Mouse (Mus musculus): ENCODE data around the gene Efcab9. TPM values are rescaled to one million over a fixed set of nuclear protein-coding genes. Genes with fewer than 3 reads are reported as not detected.

The Efcab9 gene
- total and polyA plus RNA-seq, 3 experiments, result 0.25 to 1.5 TPM; not detected in 1

DNA sequence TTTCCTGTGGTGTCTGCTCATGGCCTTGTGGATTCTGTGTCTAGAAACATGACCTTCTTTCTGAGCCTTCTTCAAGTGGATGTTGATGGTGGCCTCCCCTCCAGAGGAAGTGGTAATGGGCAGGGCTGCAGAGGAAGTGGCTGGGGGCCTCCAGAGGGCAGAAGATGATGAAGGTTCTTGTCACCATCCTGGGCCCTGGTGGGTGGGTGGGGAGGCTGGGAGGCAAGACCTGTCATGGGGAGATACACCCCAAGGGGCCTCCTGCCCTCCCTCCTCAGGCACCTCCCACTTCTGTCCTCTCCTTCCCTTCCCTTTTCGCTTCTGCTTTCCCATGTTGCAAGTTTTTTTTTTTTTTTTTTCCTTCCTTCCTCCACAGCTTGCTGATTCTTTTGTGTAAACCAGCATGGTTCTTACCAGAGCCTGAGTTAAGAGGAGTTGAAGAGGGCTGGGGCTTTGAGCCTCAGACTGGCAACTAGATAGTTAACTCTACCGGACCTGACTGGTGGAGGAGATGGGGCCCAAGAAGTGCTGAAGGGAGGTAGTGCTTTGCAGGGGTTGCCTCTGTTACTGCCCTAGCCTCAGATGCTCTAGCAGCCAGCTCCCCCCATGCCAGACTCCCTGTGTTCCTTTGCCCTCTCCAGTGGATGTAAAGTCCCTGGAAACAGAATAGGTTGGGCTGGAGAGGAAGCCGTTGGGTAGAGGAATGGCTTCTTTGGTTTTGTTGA is 11.0 kb upstream of the Efcab9 start (continued):
- TF ChIP-seq SMC3 (IDR thresholded peaks at IDR 0.05; ENCODE audit: low read depth, low read length), result peak; percentile 49
- TF ChIP-seq SIN3A (IDR thresholded peaks at IDR 0.05; ENCODE audit: low read length), result peak; percentile 79
- TF ChIP-seq NRF1 (IDR thresholded peaks at IDR 0.05; ENCODE audit: low read depth, low read length), result peak; percentile 8; the same call in 1 of the 2 replicates
- TF ChIP-seq ZNF384 (IDR thresholded peaks at IDR 0.05; ENCODE audit: low read depth, low read length), result peak; percentile 97
- TF ChIP-seq MYC (IDR thresholded peaks at IDR 0.05; ENCODE audit: low read depth, low read length), result 0 out of 2 replicates have a peak, but pooled peaks have one; percentile 27
- peak; percentile 61 for TF ChIP-seq BHLHE40 (IDR thresholded peaks at IDR 0.05; ENCODE audit: low read depth, low read length)
- TF ChIP-seq NELFE (IDR thresholded peaks at IDR 0.05; ENCODE audit: low read depth, low read length), result peak; percentile 62; the same call in 1 of the 2 replicates
- TF ChIP-seq MAFK (IDR thresholded peaks at IDR 0.05; ENCODE audit: insufficient replicate concordance, low read length), result no peak
- TF ChIP-seq RAD21 (IDR thresholded peaks at IDR 0.05; ENCODE audit: low read depth, low read length), result peak; percentile 31
- TF ChIP-seq POLR2AphosphoS2 (IDR thresholded peaks at IDR 0.05; ENCODE audit: low read depth, low read length), result peak; percentile 61; the same call in 1 of the 2 replicates
- peak; percentile 58; the same call in 1 of the 2 replicates for TF ChIP-seq TCF12 (IDR thresholded peaks at IDR 0.05; ENCODE audit: low read depth, low read length)
- peak; percentile 89 for TF ChIP-seq IRF4 (IDR thresholded peaks at IDR 0.05; ENCODE audit: low read depth, low read length)
- TF ChIP-seq EP300 (IDR thresholded peaks at IDR 0.05; ENCODE audit: low read length), result peak; percentile 82; the same call in 1 of the 2 replicates

DNA sequence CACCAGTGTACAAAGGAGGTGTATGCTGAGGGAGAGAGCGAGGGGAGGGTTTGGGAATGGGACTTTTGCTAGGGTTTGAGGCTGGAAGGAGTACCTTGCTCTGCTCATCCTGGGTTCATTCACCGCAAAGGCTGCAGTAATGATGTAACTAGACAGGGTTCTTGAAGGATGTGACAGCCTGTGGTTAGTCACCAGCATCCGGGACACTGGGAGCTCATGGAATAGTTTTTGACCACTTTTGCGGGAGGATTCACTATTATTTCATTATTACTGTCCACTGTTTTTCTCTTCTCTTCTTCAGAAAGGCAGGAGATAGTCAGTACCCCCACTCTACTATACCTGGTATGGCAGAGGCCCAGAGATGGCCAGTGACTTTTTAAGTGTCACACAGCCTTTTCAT is 10.3 kb upstream of the Efcab9 start:
- dilution Hi-C loops (cut with MboI; ENCODE audit: extremely low pct_ligation_motif_present, extremely low pct_unique_long_range_greater_than_20kb, low sequenced_read_pairs) (no loop called here), in situ Hi-C loops (cut with MboI; ENCODE audit: low pct_ligation_motif_present, low pct_unique_long_range_greater_than_20kb, low sequenced_read_pairs) (no loop called here)
- H3K4me2 ChIP-seq (ENCODE audit: insufficient read depth, low read depth, poor library complexity, severe bottlenecking), result peak overlapping the region; percentile 76
- no peak for DNase-seq (ENCODE audit: extremely low read depth)
- no peaks in the 10 kb centered on the region for H3K9me3 ChIP-seq (replicated peaks; ENCODE audit: low read length)
- no peaks in the 10 kb centered on the region for H3K27me3 ChIP-seq (replicated peaks)
- H3K4me1 ChIP-seq (ENCODE audit: control insufficient read depth in 1 of 2, insufficient read depth in 2 of 2), result peaks cover 37 to 98% of the 10 kb centered on the region in 2 experiments
- H3K27ac ChIP-seq (ENCODE audit: insufficient read depth, low read depth), result peak overlapping the region; percentile 92
- peaks cover 0 to 49% of the 10 kb centered on the region in 2 experiments for H3K36me3 ChIP-seq (replicated peaks in 1 of 2; ENCODE audit: control insufficient read depth in 1 of 2, insufficient read depth in 1 of 2, low read length in 1 of 2)
- H3K9ac ChIP-seq (ENCODE audit: insufficient read depth, low read depth), result peak overlapping the region; percentile 58
- H3K79me2 ChIP-seq (replicated peaks; ENCODE audit: control insufficient read depth, extremely low read depth, insufficient read depth, poor library complexity, severe bottlenecking), result no peaks in the 10 kb centered on the region
- H3K4me3 ChIP-seq (replicated peaks in 1 of 3; ENCODE audit: low read depth in 2 of 3, low read length in 2 of 3, poor library complexity in 1 of 3), result peak overlapping the region in 2 of 3 experiments; percentile 8 to 34
- TF ChIP-seq ZC3H11A (IDR thresholded peaks at IDR 0.05; ENCODE audit: low read depth, low read length) (no peak), KAT2A (IDR thresholded peaks at IDR 0.05; ENCODE audit: insufficient replicate concordance, low read length) (no peak), EP300 (IDR thresholded peaks at IDR 0.05; ENCODE audit: low read length) (no peak), MAZ (IDR thresholded peaks at IDR 0.05; ENCODE audit: low read depth, low read length) (no peak), NELFE (IDR thresholded peaks at IDR 0.05; ENCODE audit: low read depth, low read length) (peak; percentile 31; the same call in 1 of the 2 replicates), E2F4 (IDR thresholded peaks at IDR 0.05; ENCODE audit: insufficient replicate concordance, low read depth, low read length) (no peak), CHD1 (IDR thresholded peaks at IDR 0.05; ENCODE audit: low read depth, low read length) (0 out of 2 replicates have a peak, but pooled peaks have one; percentile 31), SIN3A (IDR thresholded peaks at IDR 0.05; ENCODE audit: low read length) (no peak), TCF12 (IDR thresholded peaks at IDR 0.05; ENCODE audit: low read depth, low read length) (no peak), UBTF (IDR thresholded peaks at IDR 0.05; ENCODE audit: low read depth, low read length) (no peak), PAX5 (IDR thresholded peaks at IDR 0.05; ENCODE audit: low read length) (no peak), MEF2A (IDR thresholded peaks at IDR 0.05; ENCODE audit: borderline replicate concordance, low read depth, low read length) (no peak), HCFC1 (IDR thresholded peaks at IDR 0.05; ENCODE audit: low read depth, low read length) (no peak), ZKSCAN1 (IDR thresholded peaks at IDR 0.05; ENCODE audit: borderline replicate concordance, low read depth, low read length) (no peak), RAD21 (IDR thresholded peaks at IDR 0.05; ENCODE audit: low read depth, low read length) (no peak), MAFK (IDR thresholded peaks at IDR 0.05; ENCODE audit: insufficient replicate concordance, low read length) (no peak), ETS1 (conservative IDR thresholded peaks at IDR 0.05; ENCODE audit: low read depth, low read length) (no peak; the same call in 1 of the 2 replicates), CTCF (conservative IDR thresholded peaks at IDR 0.05 in 1 of 2, IDR thresholded peaks at IDR 0.05 in 1 of 2; ENCODE audit: low read depth in 2 of 2, low read length in 2 of 2) (no peak), TBP (conservative IDR thresholded peaks at IDR 0.05; ENCODE audit: low read depth, low read length) (no peak), MXI1 (IDR thresholded peaks at IDR 0.05; ENCODE audit: low read depth, low read length) (no peak), IRF4 (IDR thresholded peaks at IDR 0.05; ENCODE audit: low read depth, low read length) (no peak), MYC (IDR thresholded peaks at IDR 0.05; ENCODE audit: low read depth, low read length) (no peak), ZMIZ1 (IDR thresholded peaks at IDR 0.05; ENCODE audit: low read depth, low read length) (0 out of 2 replicates have a peak, but pooled peaks have one; percentile 8), JUN (IDR thresholded peaks at IDR 0.05; ENCODE audit: insufficient read depth, low read depth, low read length) (no peak), RCOR1 (conservative IDR thresholded peaks at IDR 0.05; ENCODE audit: low read depth, low read length) (peak; percentile 49; the same call in 1 of the 2 replicates), BHLHE40 (IDR thresholded peaks at IDR 0.05; ENCODE audit: low read depth, low read length) (no peak), JUND (conservative IDR thresholded peaks at IDR 0.05; ENCODE audit: low read depth, low read length) (no peak), NRF1 (IDR thresholded peaks at IDR 0.05; ENCODE audit: low read depth, low read length) (no peak), GABPA (IDR thresholded peaks at IDR 0.05; ENCODE audit: insufficient replicate concordance, low read depth, low read length) (no peak), POLR2AphosphoS2 (IDR thresholded peaks at IDR 0.05; ENCODE audit: low read depth, low read length) (no peak), MAX (IDR thresholded peaks at IDR 0.05; ENCODE audit: low read length) (no peak)
